Comparison of ENCODE assay signal across 16 mouse cellular contexts in genomic region chr10:56700126-56700525, GRCm38 (mm10).
DNase-seq lines count a peak whose midpoint lies in the region; ATAC-seq lines count a peak whose summit lies in the region.
"Had no signal": no experiment of that assay in that cellular context is flagged by ENCODE, and none has a peak within 500 bp of the region (broad histone marks: within the 10 kb centered on the region; RNA-seq: fewer than 3 reads in every experiment).

No protein-coding gene starts in this region.

- H3K9me3 ChIP-seq in heart, embryonic 10.5 days, result no peaks in the 10 kb centered on the region
- no peaks in the 10 kb centered on the region for H3K9me3 ChIP-seq in forebrain, embryonic 15.5 days
- no peaks in the 10 kb centered on the region for H3K9me3 ChIP-seq in midbrain, embryonic 10.5 days (replicated peaks)
- H3K9me3 ChIP-seq: forebrain, embryonic 13.5 days; heart, embryonic 13.5 days had no signal

- no peaks in the 10 kb centered on the region for H3K36me3 ChIP-seq in heart, embryonic 10.5 days
- no peaks in the 10 kb centered on the region for H3K36me3 ChIP-seq in forebrain, embryonic 15.5 days
- H3K36me3 ChIP-seq in midbrain, embryonic 10.5 days, result no peaks in the 10 kb centered on the region
- H3K36me3 ChIP-seq: heart, embryonic 13.5 days had no signal

- 75% methylated on average over 6 of the region's 6 CpGs for WGBS in heart, embryonic 10.5 days
- WGBS in forebrain, embryonic 15.5 days, result 80% methylated on average over 6 of the region's 6 CpGs
- 84% methylated on average over 6 of the region's 6 CpGs for WGBS in midbrain, embryonic 10.5 days

- no peak overlapping the region for H3K4me2 ChIP-seq in forebrain, embryonic 15.5 days (replicated peaks)
- H3K4me2 ChIP-seq: forebrain, embryonic 13.5 days; heart, embryonic 13.5 days; hindbrain, embryonic 14.5 days; liver, embryonic 11.5 days had no signal

- no peak overlapping the region for H3K4me3 ChIP-seq in heart, embryonic 10.5 days
- H3K4me3 ChIP-seq in forebrain, embryonic 15.5 days, result no peak overlapping the region
- H3K4me3 ChIP-seq in midbrain, embryonic 10.5 days, result no peak overlapping the region
- H3K4me3 ChIP-seq: forebrain, embryonic 13.5 days; heart, embryonic 13.5 days; layer of hippocampus, adult 2 months; myocyte had no signal

- no peaks in the 10 kb centered on the region for H3K27me3 ChIP-seq in heart, embryonic 10.5 days (ENCODE audit: insufficient read depth, poor library complexity, severe bottlenecking)
- H3K27me3 ChIP-seq in forebrain, embryonic 15.5 days, result no peaks in the 10 kb centered on the region
- no peaks in the 10 kb centered on the region for H3K27me3 ChIP-seq in midbrain, embryonic 10.5 days (ENCODE audit: low read depth, poor library complexity, severe bottlenecking)
- H3K27me3 ChIP-seq: forebrain, embryonic 13.5 days; heart, embryonic 13.5 days had no signal

- H3K4me1 ChIP-seq in heart, embryonic 10.5 days, result no peaks in the 10 kb centered on the region
- H3K4me1 ChIP-seq in forebrain, embryonic 15.5 days, result no peaks in the 10 kb centered on the region
- peaks cover 3% of the 10 kb centered on the region; the same call in 1 of the 2 replicates for H3K4me1 ChIP-seq in midbrain, embryonic 10.5 days
- H3K4me1 ChIP-seq: forebrain, embryonic 13.5 days; heart, embryonic 13.5 days had no signal

- H3K27ac ChIP-seq in heart, embryonic 10.5 days, result no peak overlapping the region
- no peak overlapping the region for H3K27ac ChIP-seq in forebrain, embryonic 15.5 days (replicated peaks)
- H3K27ac ChIP-seq in midbrain, embryonic 10.5 days (replicated peaks), result no peak overlapping the region
- H3K27ac ChIP-seq: forebrain, embryonic 13.5 days; heart, embryonic 13.5 days; hindbrain, embryonic 14.5 days; layer of hippocampus, adult 2 months had no signal

- H3K9ac ChIP-seq in forebrain, embryonic 15.5 days (replicated peaks), result no peak overlapping the region
- H3K9ac ChIP-seq: forebrain, embryonic 13.5 days; heart, embryonic 13.5 days; hindbrain, embryonic 14.5 days had no signal

- peak; percentile 95 for DNase-seq in heart, adult 11 months
- no peak for DNase-seq in heart, embryonic 10.5 days (ENCODE audit: low spot score)
- DNase-seq in ovary, postnatal 36 days (ENCODE audit: low spot score), result peak; percentile 12
- no peak for DNase-seq in ovary, adult 18-20 months (ENCODE audit: low spot score)
- DNase-seq in gonadal fat pad, adult 2 months (ENCODE audit: low read depth), result peak; percentile 10
- no peak for DNase-seq in spleen, adult 18-20 months
- no peak for DNase-seq in midbrain, embryonic 10.5 days (ENCODE audit: low spot score)
- DNase-seq: right cerebral cortex, postnatal 4 days had no signal

- no peak for ATAC-seq in forebrain, embryonic 15.5 days (replicated peaks)
- ATAC-seq: forebrain, embryonic 13.5 days; intestine, postnatal 0 days had no signal

Comparison
In these comparisons a context has a peak if more than half of its experiments do, and no peak if none do; other contexts are left out.
1. DNase-seq: peak in heart, adult 11 months (single experiment), ovary, postnatal 36 days (single experiment) and gonadal fat pad, adult 2 months (single experiment); none in heart, embryonic 10.5 days (single experiment), ovary, adult 18-20 months (single experiment), spleen, adult 18-20 months (0 of 2) and midbrain, embryonic 10.5 days (single experiment).